Mouse (Mus musculus) hindbrain, postnatal 0 days (tissue): ENCODE measurements at regions not wholly inside any gene's neighbourhood (a gene's known extent, or its start where the extent isn't known, plus 50 kb on each side); places are given as distances from the start of the nearest gene placed in this dataset.

Experiments
- ATAC-seq: fragments of 200-750 bp; cut with Nextera tagmentation; 2 replicates; pipeline ENCODE4 v1.8.0; 2017; ENCODE audit warnings: mild to moderate bottlenecking, moderate TSS enrichment, moderate library complexity
- DNase-seq: peaks from one replicate; pipeline ENCODE4 v3.0.0-alpha.2; 2015; ENCODE audit warnings: low spot score
- H3K27ac ChIP-seq: fragments of 300-500 bp; sonication (generic); 2 replicates; pipeline ENCODE4 v1.5.1; 2014; ENCODE audit warnings: mild to moderate bottlenecking
- H3K27me3 ChIP-seq: fragments of 300-500 bp; sonication (generic); 2 replicates; pipeline ENCODE4 v1.6.1; 2014; ENCODE audit warnings: low read length, mixed read lengths; ENCODE audit not compliant: insufficient read depth
- H3K36me3 ChIP-seq: fragments of 300-500 bp; sonication (generic); 2 replicates; pipeline ENCODE4 v1.6.1; 2014; ENCODE audit warnings: low read length, mixed read lengths; ENCODE audit not compliant: insufficient read depth
- H3K4me1 ChIP-seq: fragments of 300-500 bp; sonication (generic); 2 replicates; pipeline ENCODE4 v1.6.1; 2014; ENCODE audit warnings: antibody characterized with exemption, low read length, mixed read lengths; ENCODE audit not compliant: insufficient read depth
- H3K4me2 ChIP-seq: fragments of 300-500 bp; sonication (generic); 2 replicates; pipeline ENCODE4 v1.6.1; 2014; ENCODE audit warnings: low read depth, mild to moderate bottlenecking, low read length, moderate library complexity, mixed read lengths
- H3K4me3 ChIP-seq: fragments of 300-500 bp; sonication (generic); 2 replicates; pipeline ENCODE4 v1.5.1; 2014; ENCODE audit warnings: low read length
- H3K9ac ChIP-seq: fragments of 300-500 bp; sonication (generic); replicated peaks from 2 replicates; pipeline ENCODE4 v1.6.1; 2014; ENCODE audit warnings: mild to moderate bottlenecking, low read length, moderate library complexity, mixed read lengths
- H3K9me3 ChIP-seq: fragments of 300-500 bp; sonication (generic); 2 replicates; pipeline ENCODE4 v1.6.1; 2016; ENCODE audit warnings: low read length, mixed read lengths
- CTCF ChIP-seq: IDR thresholded peaks from 2 replicates; pipeline ENCODE4 v1.5.1; 2016; ENCODE audit warnings: antibody characterized with exemption, control low read depth, low read depth
- WGBS: fragments of 180-500 bp; shearing (Covaris S2); extraction: QIAGEN DNeasy Blood & Tissue Kit; methylation state at CpG from one replicate; pipeline ENCODE4 v1.1.7; 2014; 5-methylcytosine and 5-hydroxymethylcytosine counted together

DNA sequence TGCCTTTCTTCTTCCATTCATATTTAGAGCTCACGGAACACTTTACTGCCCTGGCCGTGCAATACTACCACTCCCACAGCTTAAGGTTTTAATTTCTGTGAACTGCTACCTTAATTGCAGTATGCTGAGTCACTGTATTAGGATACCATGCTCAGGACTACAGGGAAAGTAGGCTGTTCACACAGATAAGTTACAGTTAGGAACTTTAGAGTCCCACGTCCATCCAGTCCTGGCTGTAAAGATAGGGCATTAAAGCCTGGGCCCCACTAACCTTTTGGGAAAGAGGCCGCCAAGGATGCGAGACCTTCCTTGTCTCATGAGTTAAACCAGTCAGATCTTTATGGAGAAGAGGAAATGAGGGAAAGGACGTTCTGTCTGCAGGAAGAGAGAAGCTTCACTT, 574.6 kb downstream of the Stpg2 start:
- ATAC-seq = no peak
- no peak overlapping the region for H3K27ac ChIP-seq
- no peak for DNase-seq
- no peak for TF ChIP-seq CTCF
- no peak overlapping the region for H3K4me2 ChIP-seq
- H3K36me3 ChIP-seq = no peaks in the 10 kb centered on the region
- no peak overlapping the region for H3K9ac ChIP-seq
- no peaks in the 10 kb centered on the region for H3K9me3 ChIP-seq
- no peaks in the 10 kb centered on the region for H3K4me1 ChIP-seq
- H3K4me3 ChIP-seq = no peak overlapping the region
- H3K27me3 ChIP-seq = no peaks in the 10 kb centered on the region
- WGBS = 81% methylated on average over 6 of the region's 6 CpGs

DNA sequence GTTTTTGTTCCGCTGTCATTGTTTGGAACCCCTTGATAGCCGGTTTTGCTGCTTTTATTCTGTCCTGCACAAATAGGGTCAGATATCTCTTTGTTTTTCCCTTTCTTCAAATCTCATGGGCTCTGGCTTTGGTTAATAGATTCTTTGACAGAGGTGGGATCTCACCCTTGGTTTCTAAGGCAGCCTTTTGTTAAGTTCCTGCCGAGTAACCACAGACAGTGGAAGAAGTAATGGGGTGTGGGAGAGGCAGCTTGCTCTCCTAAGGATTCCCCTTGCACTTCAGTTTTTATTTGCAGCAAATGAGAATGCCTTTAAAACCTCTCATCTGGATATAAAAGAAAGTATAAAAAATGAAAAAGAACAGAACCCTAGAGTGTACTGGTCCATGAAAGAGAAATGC, 577.9 kb downstream of the Stpg2 start:
- H3K27ac ChIP-seq = no peak overlapping the region
- no peak for TF ChIP-seq CTCF
- no peak overlapping the region for H3K9ac ChIP-seq
- no peak overlapping the region for H3K4me3 ChIP-seq
- no peaks in the 10 kb centered on the region for H3K9me3 ChIP-seq
- H3K4me1 ChIP-seq = no peaks in the 10 kb centered on the region
- DNase-seq = no peak
- no peak for ATAC-seq
- 28% methylated on average over 3 of the region's 3 CpGs for WGBS
- no peaks in the 10 kb centered on the region for H3K36me3 ChIP-seq
- H3K4me2 ChIP-seq = no peak overlapping the region
- H3K27me3 ChIP-seq = no peaks in the 10 kb centered on the region

DNA sequence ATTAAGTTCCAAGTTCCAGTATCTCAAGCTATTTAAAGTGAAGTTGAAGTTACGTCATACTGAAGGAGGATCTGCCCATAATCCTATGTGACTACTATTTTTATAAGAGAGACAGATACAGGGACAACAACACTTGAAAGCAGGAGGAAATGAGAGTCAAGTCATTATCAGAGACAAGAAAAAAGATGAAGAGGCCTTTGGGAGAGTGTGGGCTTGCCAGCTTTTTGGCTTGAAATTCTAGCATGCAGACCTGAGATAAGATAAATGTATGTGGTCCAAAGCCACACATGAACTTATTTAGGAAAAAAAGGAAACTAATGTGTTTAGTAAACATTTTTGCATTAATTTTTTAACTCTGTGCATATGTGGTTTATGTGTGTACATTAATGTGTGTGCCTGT, 581.0 kb downstream of the Stpg2 start:
- no peak overlapping the region for H3K27ac ChIP-seq
- no peaks in the 10 kb centered on the region for H3K36me3 ChIP-seq
- TF ChIP-seq CTCF = no peak
- 100% methylated on average over 1 of the region's 1 CpGs for WGBS
- no peaks in the 10 kb centered on the region for H3K9me3 ChIP-seq
- no peak overlapping the region for H3K4me2 ChIP-seq
- no peaks in the 10 kb centered on the region for H3K4me1 ChIP-seq
- ATAC-seq = no peak
- DNase-seq = no peak
- no peak overlapping the region for H3K4me3 ChIP-seq
- no peak overlapping the region for H3K9ac ChIP-seq
- H3K27me3 ChIP-seq = no peaks in the 10 kb centered on the region

DNA sequence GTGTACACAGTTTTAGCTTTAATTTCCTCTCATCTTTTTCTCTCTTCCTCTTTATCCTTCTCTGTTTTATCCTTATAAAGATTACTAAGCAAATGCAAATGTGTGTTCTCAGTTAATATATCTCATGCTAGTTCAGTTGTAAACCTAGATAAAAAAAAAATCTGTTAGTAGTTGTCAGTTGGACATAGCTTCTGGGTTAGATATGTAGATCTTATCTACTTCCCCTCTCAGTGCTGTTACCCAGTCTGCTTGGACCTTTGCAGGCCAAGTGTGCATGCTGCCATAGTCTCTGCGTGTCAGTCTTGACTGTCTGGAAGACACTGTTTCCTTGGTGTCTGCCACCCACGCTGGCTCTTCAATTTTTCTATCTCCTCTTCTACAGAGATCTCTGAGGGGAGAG, 583.4 kb downstream of the Stpg2 start:
- Histone ChIP-seq H3K36me3 (no peaks in the 10 kb centered on the region), H3K27me3 (no peaks in the 10 kb centered on the region), H3K9ac (no peak overlapping the region), H3K27ac (no peak overlapping the region), H3K4me2 (no peak overlapping the region), H3K9me3 (no peaks in the 10 kb centered on the region), H3K4me3 (no peak overlapping the region), H3K4me1 (no peaks in the 10 kb centered on the region)
- DNase-seq (no peak), ATAC-seq (no peak)
- 92% methylated on average over 2 of the region's 2 CpGs for WGBS
- TF ChIP-seq CTCF = no peak

DNA sequence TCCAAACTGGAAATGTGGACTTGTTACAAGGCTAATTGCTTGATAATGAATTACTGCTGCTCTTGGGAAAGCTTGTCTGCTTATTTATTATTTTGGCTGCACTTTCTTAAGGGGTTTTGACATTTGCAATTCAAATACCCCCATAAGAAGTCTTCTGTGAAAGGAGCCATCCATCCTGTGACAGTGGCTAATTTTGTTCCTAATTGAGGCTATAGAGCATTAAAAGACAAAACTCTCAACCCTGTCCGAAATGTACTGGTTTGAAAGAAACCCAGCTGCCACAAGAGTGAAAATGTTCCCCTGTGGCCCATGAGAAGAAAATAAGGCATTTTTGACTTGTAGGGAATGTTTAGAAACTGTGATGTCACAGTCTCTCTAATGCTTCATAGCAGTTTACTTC, 591.2 kb downstream of the Stpg2 start:
- no peak for ATAC-seq
- no peak for TF ChIP-seq CTCF
- no peak overlapping the region for H3K4me2 ChIP-seq
- no peak overlapping the region for H3K9ac ChIP-seq
- no peak overlapping the region for H3K27ac ChIP-seq
- H3K4me1 ChIP-seq = no peaks in the 10 kb centered on the region
- 46% methylated on average over 1 of the region's 1 CpGs for WGBS
- no peak overlapping the region for H3K4me3 ChIP-seq
- no peak for DNase-seq
- H3K36me3 ChIP-seq = no peaks in the 10 kb centered on the region
- H3K9me3 ChIP-seq = no peaks in the 10 kb centered on the region
- no peaks in the 10 kb centered on the region for H3K27me3 ChIP-seq

DNA sequence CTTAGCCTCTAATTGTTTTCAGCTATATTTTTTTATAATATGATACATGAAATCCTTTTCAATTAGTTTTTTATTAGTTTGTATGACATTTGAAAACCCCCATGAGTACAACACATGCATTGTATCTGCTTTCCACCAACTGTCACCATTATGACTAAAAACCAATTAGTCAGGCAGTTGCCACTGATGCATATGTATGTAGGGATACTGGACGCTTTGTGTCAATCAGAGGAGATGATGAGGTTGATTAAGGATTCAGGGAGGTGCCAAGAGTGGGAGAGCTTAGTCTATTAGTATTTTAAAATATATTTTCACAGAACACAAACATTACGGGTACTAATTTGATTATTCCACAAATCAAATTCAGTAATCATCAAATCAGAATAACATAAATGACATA, 593.6 kb downstream of the Stpg2 start:
- Histone ChIP-seq H3K4me1 (no peaks in the 10 kb centered on the region), H3K27ac (no peak overlapping the region), H3K4me2 (no peak overlapping the region), H3K4me3 (no peak overlapping the region), H3K9me3 (no peaks in the 10 kb centered on the region), H3K9ac (no peak overlapping the region), H3K27me3 (no peaks in the 10 kb centered on the region), H3K36me3 (no peaks in the 10 kb centered on the region)
- DNase-seq (no peak), ATAC-seq (no peak)
- WGBS = 91% methylated on average over 2 of the region's 2 CpGs
- no peak for TF ChIP-seq CTCF

DNA sequence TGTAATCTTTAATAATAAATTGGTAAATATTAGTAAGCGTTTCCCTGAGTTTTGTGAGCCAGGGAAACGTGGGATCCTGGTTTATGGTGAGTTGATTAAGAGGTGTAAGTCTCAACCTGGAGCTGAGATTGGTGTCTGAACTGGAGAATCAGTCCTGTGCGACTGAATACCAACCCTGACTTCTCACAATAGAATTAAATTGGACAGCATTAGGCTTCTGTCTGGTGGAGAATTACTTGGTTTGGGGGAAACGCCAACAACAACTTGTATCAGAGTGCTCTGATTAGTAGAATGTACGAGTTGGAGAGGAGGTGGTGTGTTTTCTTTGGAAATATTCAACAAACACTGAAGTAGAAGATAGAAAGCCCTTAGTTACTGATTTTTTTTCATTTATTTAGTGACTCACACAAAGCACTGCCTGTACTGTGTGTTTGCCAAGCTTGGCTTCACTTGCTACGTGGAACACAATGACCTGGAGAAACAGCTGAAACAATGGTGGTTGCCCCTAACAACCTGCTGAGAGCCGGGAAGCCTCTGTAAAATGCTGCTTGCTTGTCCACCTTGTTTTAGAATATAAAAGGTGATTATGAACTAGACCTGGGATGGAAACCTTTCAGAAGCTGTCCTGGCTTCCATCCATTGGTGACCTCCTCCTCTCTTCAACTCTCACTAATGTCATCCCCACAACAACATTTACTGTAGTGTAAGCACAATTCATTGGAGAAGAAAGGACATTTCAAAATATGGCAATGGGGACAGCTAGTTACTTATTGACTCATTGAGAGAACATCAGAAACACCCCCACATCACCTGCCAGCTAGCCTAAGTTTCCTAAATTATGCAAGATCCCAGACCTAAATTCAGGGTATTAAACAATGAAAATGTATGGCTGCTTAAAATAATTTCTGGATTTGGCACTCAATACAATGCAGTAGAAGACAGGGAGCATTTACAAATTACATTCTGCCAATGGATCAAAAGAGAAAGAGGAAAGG, 597.5 kb downstream of the Stpg2 start:
- Histone ChIP-seq H3K9ac (no peak overlapping the region), H3K4me3 (no peak overlapping the region), H3K4me2 (no peak overlapping the region), H3K9me3 (no peaks in the 10 kb centered on the region), H3K36me3 (no peaks in the 10 kb centered on the region), H3K27ac (no peak overlapping the region; the same call in 1 of the 2 replicates), H3K4me1 (no peaks in the 10 kb centered on the region), H3K27me3 (no peaks in the 10 kb centered on the region)
- no peak for TF ChIP-seq CTCF
- ATAC-seq = 0 out of 2 replicates have a peak, but pooled peaks have one; percentile 27
- 32% methylated on average over 7 of the region's 7 CpGs for WGBS
- DNase-seq = peak; percentile 42
